Mouse (Mus musculus) olfactory bulb, adult 2 months (tissue): ENCODE measurements around the gene Cfdp1.

ENCODE experiments used
- CTCF ChIP-seq: fragments of 200-500 bp; IDR thresholded peaks from 2 replicates; pipeline ENCODE4 v1.5.1; 2012; ENCODE audit warnings: low read depth, mild to moderate bottlenecking, low read length, moderate library complexity; ENCODE audit not compliant: insufficient read depth
- POLR2A ChIP-seq: fragments of 200-500 bp; IDR thresholded peaks from 2 replicates; pipeline ENCODE4 v1.6.1; 2012; ENCODE audit warnings: mild to moderate bottlenecking, low read depth, low read length, moderate library complexity; ENCODE audit not compliant: insufficient read depth

DNA sequence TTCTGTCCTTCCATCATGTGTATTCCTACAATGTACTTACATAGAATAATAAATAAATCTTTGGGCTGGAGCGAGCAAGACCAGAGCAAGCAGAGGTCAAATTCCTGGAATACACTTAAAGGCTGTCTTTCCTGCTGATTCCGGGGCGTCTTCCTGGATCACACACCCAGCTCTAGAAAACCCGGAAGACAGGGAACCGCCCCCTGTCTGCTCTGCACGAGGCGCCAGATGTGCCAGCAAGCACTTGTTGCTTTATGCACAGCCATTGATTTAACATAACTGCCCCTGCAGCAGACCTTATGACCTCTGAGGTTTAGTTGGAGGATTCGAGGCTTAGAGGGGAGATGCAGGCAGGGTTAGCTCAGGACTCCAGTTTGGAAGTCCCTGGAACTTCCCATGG is 37.9 kb upstream of the Cfdp1 start:
- TF ChIP-seq CTCF = no peak
- TF ChIP-seq POLR2A = no peak
